Mouse (Mus musculus) heart, embryonic 11.5 days (tissue): ENCODE measurements around the gene Gpr63. TPM values are rescaled to one million over a fixed set of nuclear protein-coding genes. Genes with fewer than 3 reads are reported as not detected.
A peak's percentile ranks its signal among the peaks of the same experiment; 100 is the strongest.
"Not testable (repeated sequence)": the region's sequence is repeated elsewhere in the genome, so short reads cannot be mapped to it uniquely, and the experiment has no call there.

Experiments
- ATAC-seq: fragments of 200-750 bp; cut with Nextera tagmentation; replicated peaks from 2 replicates; pipeline ENCODE4 v1.8.0; 2017; ENCODE audit warnings: moderate library complexity; ENCODE audit not compliant: insufficient number of reproducible peaks, low FRiP score, low TSS enrichment
- H3K27ac ChIP-seq: fragments of 300-500 bp; sonication (generic); 2 replicates; pipeline ENCODE4 v1.5.1; 2014; ENCODE audit warnings: mild to moderate bottlenecking, low read depth, low read length
- H3K27me3 ChIP-seq: fragments of 300-500 bp; sonication (generic); 2 replicates; pipeline ENCODE4 v1.6.1; 2014; ENCODE audit warnings: mild to moderate bottlenecking, low read length, mixed read lengths; ENCODE audit not compliant: control insufficient read depth, insufficient read depth
- H3K36me3 ChIP-seq: fragments of 300-500 bp; sonication (generic); 2 replicates; pipeline ENCODE4 v1.6.1; 2014; ENCODE audit warnings: mild to moderate bottlenecking, low read length, moderate library complexity, mixed read lengths; ENCODE audit not compliant: control insufficient read depth, insufficient read depth
- H3K4me1 ChIP-seq: fragments of 300-500 bp; sonication (generic); 2 replicates; pipeline ENCODE4 v1.6.1; 2014; ENCODE audit warnings: low read length; ENCODE audit not compliant: control insufficient read depth, insufficient read depth
- H3K4me2 ChIP-seq: fragments of 300-500 bp; sonication (generic); 2 replicates; pipeline ENCODE4 v1.6.1; 2014; ENCODE audit warnings: mild to moderate bottlenecking, moderate library complexity
- H3K4me3 ChIP-seq: fragments of 300-500 bp; sonication (generic); 2 replicates; pipeline ENCODE4 v1.5.1; 2014; ENCODE audit warnings: low read depth, low read length
- H3K9ac ChIP-seq: fragments of 300-500 bp; sonication (generic); 2 replicates; pipeline ENCODE4 v1.6.1; 2014; ENCODE audit warnings: mild to moderate bottlenecking, low read depth, low read length, moderate library complexity
- H3K9me3 ChIP-seq: fragments of 300-500 bp; sonication (generic); replicated peaks from 2 replicates; pipeline ENCODE4 v1.6.1; 2016; ENCODE audit warnings: low read length; ENCODE audit not compliant: control insufficient read depth
- WGBS: fragments of 180-500 bp; shearing (Covaris S2); extraction: QIAGEN DNeasy Blood & Tissue Kit; methylation state at CpG from one replicate; pipeline ENCODE4 v1.1.7; 2014; ENCODE audit not compliant: insufficient replicate concordance; 5-methylcytosine and 5-hydroxymethylcytosine counted together
- polyA plus RNA-seq: library from polyadenylated mRNA; unstranded; fragments of >200 nt; fragmentation: Nextera tagmentation; extraction: Ambion mirVana; gene quantifications from 2 replicates; pipeline ENCODE4 v1.2.1, GENCODE M21; 2014

Gene Gpr63
- polyA plus RNA-seq, 1 experiment from 2014 or later, result 2.2 TPM

- no peaks in the 10 kb centered on the region for H3K9me3 ChIP-seq
- H3K4me1 ChIP-seq, result no peaks in the 10 kb centered on the region
- no peak overlapping the region for H3K9ac ChIP-seq
- no peaks in the 10 kb centered on the region for H3K36me3 ChIP-seq
- no peak overlapping the region for H3K4me2 ChIP-seq
- no peaks in the 10 kb centered on the region; the same call in 1 of the 2 replicates for H3K27me3 ChIP-seq
- no peak overlapping the region for H3K4me3 ChIP-seq
- H3K27ac ChIP-seq, result no peak overlapping the region
- ATAC-seq, result no peak
- WGBS, result 60% methylated on average over 4 of the region's 4 CpGs
Measured at GRCm38 (mm10) chr4:24978589-24978988, 12.4 kb downstream of the Gpr63 start.

- H3K4me2 ChIP-seq, result peak overlapping the region; percentile 16; the same call in 1 of the 2 replicates
- H3K4me3 ChIP-seq, result no peak overlapping the region
Measured at GRCm38 (mm10) chr4:24985612-24986011, 19.4 kb downstream of the Gpr63 start.

GRCm38 (mm10) chr4:24991475-24991874 lies 25.3 kb downstream of the Gpr63 start:
- WGBS, result 84% methylated on average over 2 of the region's 2 CpGs
- ATAC-seq, result no peak
- Histone ChIP-seq H3K27ac (no peak overlapping the region), H3K9me3 (no peaks in the 10 kb centered on the region), H3K9ac (no peak overlapping the region), H3K36me3 (no peaks in the 10 kb centered on the region), H3K4me2 (no peak overlapping the region), H3K4me3 (no peak overlapping the region), H3K27me3 (no peaks in the 10 kb centered on the region; the same call in 1 of the 2 replicates), H3K4me1 (no peaks in the 10 kb centered on the region)

More at GRCm38 (mm10) chr4:24985612-24986011, 19.4 kb downstream of the Gpr63 start:
- no peak overlapping the region for H3K9ac ChIP-seq
- H3K27me3 ChIP-seq, result no peaks in the 10 kb centered on the region; the same call in none of the 2 replicates
- 61% methylated on average over 5 of the region's 5 CpGs for WGBS
- no peaks in the 10 kb centered on the region for H3K9me3 ChIP-seq
- no peaks in the 10 kb centered on the region for H3K4me1 ChIP-seq
- no peak for ATAC-seq
- H3K27ac ChIP-seq, result no peak overlapping the region
- no peaks in the 10 kb centered on the region for H3K36me3 ChIP-seq

GRCm38 (mm10) chr4:25009328-25009727 lies 43.1 kb downstream of the Gpr63 start:
- not testable (repeated sequence) for H3K4me1 ChIP-seq, H3K36me3 ChIP-seq, H3K9ac ChIP-seq, ATAC-seq, H3K4me2 ChIP-seq, H3K4me3 ChIP-seq, H3K9me3 ChIP-seq, H3K27me3 ChIP-seq, H3K27ac ChIP-seq
- WGBS, result 83% methylated on average over 8 of the region's 8 CpGs

- no peaks in the 10 kb centered on the region for H3K27me3 ChIP-seq
- H3K4me1 ChIP-seq, result no peaks in the 10 kb centered on the region
- H3K9ac ChIP-seq, result no peak overlapping the region
- H3K4me3 ChIP-seq, result no peak overlapping the region
- no peaks in the 10 kb centered on the region for H3K36me3 ChIP-seq
- no peak overlapping the region for H3K4me2 ChIP-seq
- WGBS, result 79% methylated on average over 5 of the region's 5 CpGs
- no peak overlapping the region for H3K27ac ChIP-seq
- no peaks in the 10 kb centered on the region for H3K9me3 ChIP-seq
- no peak for ATAC-seq
Measured at GRCm38 (mm10) chr4:25011780-25012179, 45.6 kb downstream of the Gpr63 start.

GRCm38 (mm10) chr4:25012726-25013125 lies 46.5 kb downstream of the Gpr63 start:
- 77% methylated on average over 3 of the region's 3 CpGs for WGBS
- no peak for ATAC-seq

GRCm38 (mm10) chr4:25015017-25015655 lies 48.9 kb downstream of the Gpr63 start:
- WGBS, result 72% methylated on average over 2 of the region's 2 CpGs
- no peak overlapping the region for H3K4me2 ChIP-seq
- H3K9ac ChIP-seq, result no peak overlapping the region
- no peak overlapping the region for H3K4me3 ChIP-seq
- no peaks in the 10 kb centered on the region for H3K9me3 ChIP-seq
- H3K36me3 ChIP-seq, result no peaks in the 10 kb centered on the region
- H3K27ac ChIP-seq, result no peak overlapping the region
- H3K4me1 ChIP-seq, result no peaks in the 10 kb centered on the region
- no peak for ATAC-seq
- no peaks in the 10 kb centered on the region for H3K27me3 ChIP-seq

More at GRCm38 (mm10) chr4:25012726-25013125, 46.5 kb downstream of the Gpr63 start:
- Histone ChIP-seq H3K9me3 (no peaks in the 10 kb centered on the region), H3K27me3 (no peaks in the 10 kb centered on the region), H3K36me3 (no peaks in the 10 kb centered on the region), H3K4me2 (no peak overlapping the region), H3K4me1 (no peaks in the 10 kb centered on the region), H3K4me3 (no peak overlapping the region), H3K27ac (no peak overlapping the region), H3K9ac (no peak overlapping the region)

- H3K4me3 ChIP-seq, result no peak overlapping the region
- no peak overlapping the region for H3K4me2 ChIP-seq
- no peak overlapping the region for H3K9ac ChIP-seq
- 90% methylated on average over 2 of the region's 2 CpGs for WGBS
- ATAC-seq, result no peak
- no peaks in the 10 kb centered on the region for H3K9me3 ChIP-seq
- H3K36me3 ChIP-seq, result no peaks in the 10 kb centered on the region
- H3K27ac ChIP-seq, result no peak overlapping the region
- no peaks in the 10 kb centered on the region for H3K4me1 ChIP-seq
- no peaks in the 10 kb centered on the region for H3K27me3 ChIP-seq
Measured at GRCm38 (mm10) chr4:25028252-25028651, 62.0 kb downstream of the Gpr63 start.

- H3K27me3 ChIP-seq, result no peaks in the 10 kb centered on the region
- no peak overlapping the region for H3K27ac ChIP-seq
- 58% methylated on average over 1 of the region's 1 CpGs for WGBS
Measured at GRCm38 (mm10) chr4:25028752-25029151, 62.5 kb downstream of the Gpr63 start.

More at GRCm38 (mm10) chr4:25028752-25029151, 62.5 kb downstream of the Gpr63 start:
- H3K4me3 ChIP-seq, result no peak overlapping the region
- H3K4me1 ChIP-seq, result no peaks in the 10 kb centered on the region
- no peak for ATAC-seq
- H3K4me2 ChIP-seq, result no peak overlapping the region
- H3K36me3 ChIP-seq, result no peaks in the 10 kb centered on the region
- no peaks in the 10 kb centered on the region for H3K9me3 ChIP-seq
- H3K9ac ChIP-seq, result no peak overlapping the region
